Mouse (Mus musculus) cerebellum, postnatal 4 days (tissue): ENCODE results near the gene Fgfr2.

Experiments
- DNase-seq, 2 experiments: peaks; one replicate each; pipeline ENCODE4 v3.0.0; 2022; ENCODE audit warnings: low spot score in 2 of 2, mixed read lengths in 1 of 2

Gene Fgfr2

DNA sequence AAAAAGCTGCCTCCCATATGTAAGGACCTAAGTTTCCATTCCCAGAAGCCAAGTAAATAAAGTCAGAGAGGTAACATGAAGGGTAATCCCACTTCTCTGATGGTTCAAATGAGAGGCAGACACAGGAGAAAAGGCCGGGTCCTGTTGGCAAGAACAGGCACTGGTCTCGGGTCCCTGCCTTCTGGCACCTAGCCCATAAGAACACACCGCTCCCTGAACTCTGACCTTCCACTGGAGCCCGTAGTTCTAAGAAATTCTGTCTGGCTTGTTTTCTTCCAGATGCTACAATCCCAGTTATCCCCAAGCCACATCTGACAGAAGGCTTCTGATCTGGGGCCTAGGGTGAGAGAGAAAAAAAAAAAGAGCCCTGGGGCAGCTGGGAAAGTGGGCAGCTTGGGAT, 34.7 kb downstream of the Fgfr2 start:
- DNase-seq: no peak

DNA sequence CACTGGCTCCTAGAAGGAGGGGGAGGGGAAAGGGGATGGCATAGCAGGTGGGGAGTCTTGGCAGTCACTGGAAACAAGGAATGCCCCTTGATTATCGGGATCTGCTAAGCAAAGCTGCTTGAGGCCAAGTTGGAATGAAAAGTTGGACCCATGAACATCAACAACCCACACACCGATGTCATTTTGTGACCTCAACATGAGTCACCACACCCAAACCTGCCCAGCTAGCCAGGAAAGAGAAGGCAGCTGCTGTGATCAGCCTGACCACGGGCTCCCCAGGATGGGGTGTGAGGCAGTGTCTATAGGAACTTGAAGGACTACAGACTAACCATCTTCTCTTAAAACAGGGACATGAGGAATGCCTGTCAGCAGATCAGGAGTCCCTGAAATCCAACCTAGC, 37.7 kb downstream of the Fgfr2 start:
- DNase-seq: no peak

DNA sequence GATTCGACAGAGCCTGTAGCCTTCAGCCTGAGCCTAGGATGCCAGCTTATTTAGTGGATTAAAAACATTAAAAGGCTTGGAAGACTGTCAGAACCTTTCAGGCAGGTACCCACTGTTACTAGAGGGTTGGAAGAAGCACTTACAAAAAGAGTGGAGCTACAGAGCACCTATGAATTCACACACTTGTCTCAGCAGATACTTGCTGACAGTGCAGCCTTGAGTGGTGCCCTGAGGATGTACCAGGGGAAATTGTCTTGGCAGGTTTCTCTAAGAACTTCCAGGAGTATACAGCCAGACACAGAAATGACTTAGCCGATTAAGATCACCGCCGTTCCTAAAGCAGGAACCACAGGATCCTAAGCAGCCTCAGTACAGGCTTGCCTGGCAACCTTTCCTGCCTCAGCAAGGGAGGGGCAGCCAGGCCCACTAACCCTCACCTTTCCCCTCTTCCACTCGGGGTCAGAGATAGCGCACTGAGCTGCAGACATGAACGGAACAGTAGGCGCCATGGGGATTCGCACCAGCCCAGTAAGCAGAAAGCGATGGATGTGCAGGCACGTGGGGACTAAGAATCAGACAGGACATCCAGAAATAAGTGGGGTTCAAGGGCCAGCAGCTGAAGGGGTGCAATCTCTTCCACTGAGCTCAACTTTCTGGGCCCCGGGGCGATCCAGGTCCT, 39.1 kb downstream of the Fgfr2 start:
- no peak for DNase-seq

DNA sequence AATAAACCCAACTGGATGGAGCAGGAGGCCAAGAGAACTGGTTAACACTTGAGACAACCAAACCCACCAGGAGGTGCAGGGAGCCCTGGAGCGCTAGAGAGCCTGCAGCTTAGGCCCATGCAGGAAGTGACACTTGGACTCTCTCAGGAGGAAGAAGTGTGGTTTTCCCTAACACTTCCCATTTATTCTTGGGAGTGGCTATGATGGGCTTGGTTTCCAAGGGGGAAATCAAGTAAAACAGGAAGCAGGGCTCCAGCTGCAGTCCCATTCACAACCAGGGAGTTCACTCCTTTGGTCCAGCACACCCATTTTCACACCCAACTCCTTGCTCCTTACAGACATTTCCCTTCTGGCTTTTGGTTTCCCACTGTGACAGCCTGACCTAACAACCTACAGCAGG, 44.2 kb downstream of the Fgfr2 start:
- DNase-seq: no peak

DNA sequence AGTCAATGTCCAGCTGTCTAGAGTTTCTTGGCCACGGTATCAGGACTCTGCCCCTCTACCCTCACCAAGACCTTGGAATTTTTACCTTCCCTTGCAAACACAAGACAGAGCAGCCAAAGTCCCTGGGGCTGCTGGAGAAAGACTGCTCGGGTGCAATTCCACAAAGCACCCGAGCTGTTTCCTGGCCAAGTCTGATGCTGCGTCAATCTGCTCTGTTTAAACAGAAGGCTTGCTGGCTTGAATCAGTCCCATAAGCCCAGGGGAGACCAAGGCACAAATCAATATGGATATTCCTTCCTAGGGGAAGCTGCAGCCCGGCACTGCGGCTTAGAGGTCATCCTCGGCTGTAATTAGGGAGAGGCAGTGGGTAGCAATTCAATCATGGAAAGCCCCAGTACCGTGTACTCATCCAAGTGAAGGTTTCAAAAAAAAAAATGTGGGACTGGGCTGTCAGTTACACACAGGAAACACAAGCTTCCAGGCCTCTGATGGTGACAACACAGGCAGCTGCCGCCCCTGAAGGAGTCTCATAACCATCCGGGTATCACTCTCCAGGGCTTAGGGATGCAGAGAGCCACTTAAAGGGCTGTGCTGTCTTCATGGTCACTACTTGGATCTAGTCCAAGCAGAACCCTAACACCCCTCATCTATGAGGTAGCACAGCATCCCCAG, 48.6 kb downstream of the Fgfr2 start:
- no peak for DNase-seq

DNA sequence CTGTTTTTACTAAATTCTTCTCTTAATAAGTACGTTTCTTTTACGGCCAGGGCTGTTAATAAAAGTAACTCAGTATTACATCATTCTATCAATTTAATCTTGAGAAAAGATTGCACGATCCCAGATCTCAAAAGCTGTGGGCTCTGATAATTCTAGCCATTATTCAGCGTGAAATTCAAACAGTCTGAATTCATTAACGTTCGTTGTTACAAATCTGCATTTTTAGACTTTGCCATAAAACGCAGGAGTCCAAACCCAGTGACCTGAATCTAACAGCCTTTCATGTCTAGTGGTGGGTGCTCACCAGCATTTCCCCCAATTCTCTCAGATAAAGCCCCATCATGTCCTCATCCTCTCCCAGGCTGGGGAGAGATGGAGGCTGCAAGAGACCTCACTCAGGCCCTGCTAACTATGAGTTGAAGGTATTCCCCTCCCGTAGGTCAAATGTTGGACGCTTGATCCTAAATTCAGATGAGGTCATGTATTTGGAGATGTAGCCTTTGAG, 50.0 kb downstream of the Fgfr2 start:
- DNase-seq: no peak

DNA sequence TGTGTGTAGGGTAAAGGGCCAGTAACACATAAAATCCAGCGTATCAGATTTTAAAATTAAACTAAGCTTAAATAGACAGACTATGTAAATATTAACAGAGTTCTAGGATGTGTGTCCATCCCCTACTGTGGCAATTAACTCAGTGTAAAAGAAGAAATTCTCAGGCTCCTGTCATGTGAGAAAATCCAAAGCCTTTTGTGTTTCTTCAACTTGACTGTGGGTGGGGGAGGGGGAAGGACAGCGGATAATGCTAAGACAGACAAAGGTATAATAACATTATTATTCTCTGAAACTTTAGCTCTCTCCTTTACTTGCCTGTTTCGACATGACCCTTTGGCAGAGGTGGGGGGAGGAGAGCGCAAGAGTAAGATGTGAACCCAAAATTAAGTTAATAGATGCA, 50.6 kb downstream of the Fgfr2 start:
- DNase-seq: no peak

GRCm38 (mm10) chr7:133067321-133067841, 55.8 kb downstream of the Fgfr2 start:
- DNase-seq: no peak

DNA sequence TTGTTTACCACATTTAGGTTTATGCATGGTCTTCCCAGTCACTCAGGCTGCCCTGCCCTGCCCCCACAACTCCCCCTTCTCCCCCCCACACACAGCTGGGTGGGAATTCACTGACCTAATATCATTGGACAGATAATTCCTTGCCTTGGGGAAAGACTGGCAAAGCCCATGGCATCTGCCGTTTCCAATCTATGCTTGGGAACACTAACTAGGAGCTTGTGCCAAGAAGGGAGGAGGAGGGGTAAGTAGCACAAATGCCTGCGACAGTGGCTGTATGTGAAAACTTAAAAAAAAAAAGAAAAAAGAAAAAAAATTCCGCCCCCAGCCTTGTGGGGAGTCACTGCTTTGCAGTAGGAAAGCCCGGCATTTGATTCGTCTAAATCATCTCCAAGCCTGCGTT, 56.4 kb downstream of the Fgfr2 start:
- peak in 1 of 2 experiments; percentile 59 for DNase-seq

DNA sequence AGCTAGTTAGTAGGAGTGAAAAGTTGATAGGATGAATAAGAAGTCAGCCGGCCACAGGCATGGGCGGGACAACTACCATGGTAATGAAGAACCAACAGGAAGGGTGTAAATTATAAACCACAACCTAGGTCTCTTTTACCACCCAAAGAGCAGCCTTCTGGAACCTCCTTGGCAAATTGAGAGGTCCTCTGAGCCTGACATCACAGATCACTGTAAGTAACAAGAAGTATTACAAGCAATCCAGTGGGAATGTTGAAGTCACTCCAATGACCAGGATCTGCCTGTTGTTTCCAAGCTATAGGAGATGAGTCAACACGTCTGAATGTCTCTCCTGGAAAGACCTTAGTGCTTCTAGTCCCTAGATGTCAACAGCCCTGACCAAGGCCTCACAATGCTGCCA, 61.1 kb downstream of the Fgfr2 start:
- DNase-seq: no peak

- no peak for DNase-seq
Observed at GRCm38 (mm10) chr7:133060170-133060569, 63.0 kb downstream of the Fgfr2 start.

DNA sequence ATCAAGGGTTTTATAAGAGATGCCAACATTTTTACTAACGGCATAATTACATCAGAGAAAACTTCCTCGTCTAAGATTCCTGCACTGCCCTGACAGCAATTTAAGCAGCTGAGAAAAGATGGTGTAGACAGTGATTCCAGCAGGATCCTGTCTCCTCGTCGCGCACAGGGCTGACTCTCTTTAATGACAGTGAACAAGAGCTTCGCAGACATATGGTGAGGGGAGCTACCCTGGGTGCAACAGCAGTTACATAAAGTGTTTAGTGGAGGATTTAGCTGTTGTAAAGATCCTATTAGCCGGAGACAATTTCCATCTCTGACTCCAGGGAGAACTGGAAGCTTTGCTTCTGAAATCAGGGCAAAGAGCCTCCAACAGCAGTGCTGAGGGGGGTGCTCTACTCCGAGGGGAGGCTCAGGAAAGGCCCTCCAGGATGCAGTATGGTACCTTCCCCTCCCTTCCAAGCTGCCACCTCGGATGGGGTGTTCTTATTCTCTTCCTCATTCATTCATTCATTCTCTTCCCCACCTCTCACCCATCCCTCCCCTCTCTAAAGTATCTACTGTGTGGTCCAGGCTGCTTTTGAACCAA, 63.5 kb downstream of the Fgfr2 start:
- DNase-seq: no peak

DNA sequence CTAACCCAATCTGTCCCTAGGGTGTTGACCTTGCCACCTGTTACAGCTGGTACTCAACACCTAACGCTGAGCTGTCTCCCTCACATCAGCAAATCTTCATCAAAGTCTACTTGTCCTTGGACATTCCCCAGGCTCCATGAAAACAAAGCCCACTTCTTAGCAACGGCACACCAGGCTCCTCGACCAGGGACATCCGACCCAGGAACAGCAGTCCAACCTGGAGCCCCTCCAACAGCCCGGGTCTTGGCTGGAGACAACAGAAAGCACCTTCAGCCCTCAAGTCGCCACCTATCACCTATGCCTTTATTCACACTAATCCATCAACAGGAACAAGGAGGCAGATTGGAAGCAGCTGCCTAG, 64.0 kb downstream of the Fgfr2 start:
- no peak for DNase-seq

DNA sequence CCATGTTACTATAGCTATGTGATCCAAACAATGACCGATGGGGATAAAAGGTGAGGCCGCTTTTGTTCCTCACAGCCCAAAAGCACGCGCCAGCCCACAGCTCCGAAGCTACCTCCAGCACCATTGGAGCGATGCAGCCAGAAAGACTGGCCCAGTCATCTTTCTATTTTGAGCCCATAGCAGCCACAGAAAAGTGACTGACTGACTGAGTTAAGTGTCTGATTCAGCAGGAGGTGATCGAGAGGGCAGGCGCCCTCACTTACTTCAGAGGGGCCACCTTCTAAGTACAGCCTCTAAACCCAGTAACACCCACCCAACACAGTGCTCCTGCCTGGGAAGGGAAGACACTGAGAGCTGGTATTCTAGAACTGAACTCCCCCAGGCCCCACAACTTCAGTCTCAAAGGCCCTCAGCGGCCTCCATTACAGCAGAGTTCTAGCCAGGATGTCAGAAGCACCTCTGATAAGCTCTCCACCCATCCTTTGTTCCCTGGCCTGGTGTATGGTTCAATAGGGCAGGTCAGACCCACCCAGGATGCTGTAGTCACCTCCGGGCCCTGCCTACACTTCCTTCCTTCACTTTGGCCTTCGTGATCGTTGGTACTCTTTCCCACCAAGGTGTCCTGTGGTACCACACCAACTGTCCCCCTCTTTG, 64.5 kb downstream of the Fgfr2 start:
- no peak for DNase-seq

DNA sequence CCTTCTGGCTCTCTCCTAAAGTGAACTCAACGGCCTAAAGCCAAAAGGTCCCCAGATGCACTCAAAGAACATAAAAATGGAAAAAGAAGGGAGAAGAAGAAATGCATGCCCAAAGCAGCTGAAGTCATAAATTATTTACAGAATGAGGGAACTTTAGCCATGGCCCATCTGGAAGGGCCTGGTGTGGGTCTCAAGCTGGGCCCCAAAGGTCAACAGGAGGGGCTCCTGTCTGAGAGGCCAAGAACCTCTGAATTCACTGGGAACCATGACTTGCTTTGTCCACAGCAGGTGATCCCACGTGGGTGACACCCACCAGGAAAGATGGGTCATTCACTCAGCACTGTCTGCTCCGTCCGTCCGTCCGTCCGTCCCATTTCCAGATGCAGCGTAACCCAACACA, 66.2 kb downstream of the Fgfr2 start:
- DNase-seq: no peak

GRCm38 (mm10) chr7:133054486-133054885, 68.7 kb downstream of the Fgfr2 start:
- DNase-seq: no peak

- no peak for DNase-seq
Observed at GRCm38 (mm10) chr7:133053757-133054156, 69.4 kb downstream of the Fgfr2 start.

DNA sequence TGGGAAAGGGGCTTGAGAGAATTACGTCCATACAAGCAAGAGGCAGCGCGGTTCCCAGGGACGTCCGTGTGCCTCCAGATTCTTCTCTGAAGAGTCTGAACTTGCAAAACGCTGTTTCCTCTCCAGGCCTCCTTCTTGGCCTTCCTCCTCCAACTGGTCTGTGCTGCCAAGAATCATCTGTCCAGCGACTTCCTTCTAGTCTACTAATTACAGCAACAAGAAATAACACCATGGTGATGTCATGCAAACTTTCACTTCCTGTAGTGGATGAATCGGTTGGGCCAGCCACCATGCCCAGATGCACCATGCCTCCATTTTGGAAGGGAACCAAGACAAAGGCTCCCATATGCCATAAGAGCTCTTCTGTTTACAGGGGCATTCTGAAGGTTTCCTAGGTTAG, 70.3 kb downstream of the Fgfr2 start:
- no peak for DNase-seq

DNA sequence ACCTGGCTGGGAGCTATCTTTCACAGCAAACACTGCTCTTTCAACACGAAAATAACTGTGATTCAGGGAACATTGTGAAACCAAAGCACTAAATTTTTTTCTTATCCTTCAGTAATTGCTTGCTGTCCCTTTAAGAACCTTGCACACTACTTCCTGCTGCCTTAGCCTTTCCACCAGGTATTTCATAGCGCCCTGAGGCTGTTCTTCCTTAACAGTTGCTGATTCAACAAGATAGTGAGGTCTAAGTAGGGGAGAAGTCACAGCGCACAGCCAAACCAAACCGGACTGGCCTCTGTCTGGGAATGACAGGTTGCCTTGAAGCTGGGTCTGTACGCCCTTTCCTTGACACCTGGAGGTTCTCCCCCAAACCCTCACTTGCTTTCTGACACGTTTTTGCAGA, 72.5 kb downstream of the Fgfr2 start:
- DNase-seq: no peak

DNA sequence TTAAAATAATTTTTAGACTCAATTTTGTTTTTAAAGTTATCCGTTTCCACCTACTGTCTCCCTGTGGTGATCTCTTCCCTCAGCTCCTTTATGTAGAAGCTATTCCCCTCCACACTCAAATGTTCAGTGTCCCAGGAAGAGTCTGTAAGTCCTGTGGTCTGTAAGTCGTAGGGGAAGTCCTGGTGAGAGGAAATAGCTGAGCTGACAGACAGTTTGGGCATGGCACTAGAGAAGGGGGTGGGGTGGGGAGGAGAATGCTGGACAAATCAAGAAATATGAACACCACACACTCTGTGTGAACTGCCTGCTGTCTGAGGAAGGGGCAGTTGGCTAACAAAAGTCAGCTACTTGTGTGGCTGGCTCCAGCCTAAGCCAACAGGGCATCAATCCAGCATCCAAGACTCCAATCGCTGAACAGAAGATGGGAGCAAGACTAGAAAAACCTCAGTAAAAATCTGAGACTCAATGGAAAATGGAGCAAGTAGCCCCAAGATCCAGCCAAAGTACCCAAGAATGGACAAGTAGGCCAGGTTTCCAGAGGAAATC, 75.0 kb downstream of the Fgfr2 start:
- DNase-seq: peak in 1 of 2 experiments; percentile 30

DNA sequence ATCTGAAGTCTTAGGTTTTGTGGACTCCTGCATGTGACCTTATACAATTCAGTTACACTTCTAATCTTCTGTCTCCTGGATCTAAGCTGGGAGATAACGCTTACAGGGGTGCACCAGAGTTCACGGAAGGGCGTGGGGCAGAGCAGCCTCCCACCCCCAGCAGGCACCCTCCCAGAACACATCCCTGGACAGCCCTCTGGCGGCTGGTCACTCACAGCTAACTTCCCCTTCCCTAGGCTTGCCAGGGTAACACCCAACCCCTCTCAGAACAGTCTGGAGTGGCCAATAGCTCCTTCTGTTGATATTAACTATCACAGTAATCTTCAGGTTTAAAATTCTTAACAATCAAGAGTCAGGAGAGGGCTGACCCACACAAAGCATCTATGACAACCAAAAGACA, 75.9 kb downstream of the Fgfr2 start:
- no peak for DNase-seq

- no peak for DNase-seq
Observed at GRCm38 (mm10) chr7:133044721-133045120, 78.4 kb downstream of the Fgfr2 start.
